Mouse (Mus musculus) forebrain, postnatal 0 days (tissue): ENCODE measurements around the gene Notch1. TPM values are rescaled to one million over a fixed set of nuclear protein-coding genes. Genes with fewer than 3 reads are reported as not detected.

Source experiments
- ATAC-seq: fragments of 200-750 bp; cut with Nextera tagmentation; 2 replicates; pipeline ENCODE4 v1.8.0; 2017; ENCODE audit warnings: mild to moderate bottlenecking, moderate library complexity
- DNase-seq: peaks from one replicate; pipeline ENCODE4 v3.0.0-alpha.2; 2015
- H3K27ac ChIP-seq: fragments of 300-500 bp; sonication (generic); 2 replicates; pipeline ENCODE4 v1.5.1; 2014; ENCODE audit warnings: low read depth, mild to moderate bottlenecking, antibody characterized with exemption, low read length, moderate library complexity, mixed read lengths
- H3K27me3 ChIP-seq: fragments of 300-500 bp; sonication (generic); 2 replicates; pipeline ENCODE4 v1.6.1; 2014; ENCODE audit warnings: mild to moderate bottlenecking, low read length, mixed read lengths; ENCODE audit not compliant: insufficient read depth
- H3K36me3 ChIP-seq: fragments of 300-500 bp; sonication (generic); 2 replicates; pipeline ENCODE4 v1.6.1; 2014; ENCODE audit warnings: mild to moderate bottlenecking, moderate library complexity; ENCODE audit not compliant: insufficient read depth
- H3K4me1 ChIP-seq: fragments of 300-500 bp; sonication (generic); 2 replicates; pipeline ENCODE4 v1.6.1; 2014; ENCODE audit warnings: antibody characterized with exemption; ENCODE audit not compliant: insufficient read depth
- H3K4me2 ChIP-seq: fragments of 300-500 bp; sonication (generic); 2 replicates; pipeline ENCODE4 v1.6.1; 2014; ENCODE audit warnings: low read depth, mild to moderate bottlenecking, moderate library complexity
- H3K4me3 ChIP-seq: fragments of 300-500 bp; sonication (generic); 2 replicates; pipeline ENCODE4 v1.5.1; 2014; ENCODE audit warnings: low read depth, low read length, mixed read lengths
- H3K9ac ChIP-seq: fragments of 300-500 bp; sonication (generic); 2 replicates; pipeline ENCODE4 v1.6.1; 2014; ENCODE audit warnings: mild to moderate bottlenecking
- H3K9me3 ChIP-seq: fragments of 300-500 bp; sonication (generic); 2 replicates; pipeline ENCODE4 v1.6.1; 2016; ENCODE audit warnings: low read length
- CTCF ChIP-seq: sonication (generic); IDR thresholded peaks from 2 replicates; pipeline ENCODE4 v1.5.1; 2016; ENCODE audit warnings: antibody characterized with exemption, control low read depth, low read depth
- WGBS: fragments of 180-500 bp; shearing (Covaris S2); extraction: QIAGEN DNeasy Blood & Tissue Kit; methylation state at CpG from one replicate; pipeline ENCODE4 v1.1.7; 2014; 5-methylcytosine and 5-hydroxymethylcytosine counted together
- polyA plus RNA-seq: library from polyadenylated mRNA; unstranded; fragments of >200 nt; fragmentation: Nextera tagmentation; extraction: Ambion mirVana; gene quantifications from 2 replicates; pipeline ENCODE4 v1.2.1, GENCODE M21; 2015
- total RNA-seq: library from RNA; depleted of rRNA; stranded (reverse); fragments of >200 nt; gene quantifications from 2 replicates; pipeline ENCODE4 v1.2.3, GENCODE M21; 2014

Gene Notch1
- total and polyA plus RNA-seq, 2 experiments from 2014 or later, result 6.8 to 38.7 TPM

- DNase-seq (no peak), ATAC-seq (no peak)
- Histone ChIP-seq H3K4me3 (no peak overlapping the region), H3K9me3 (no peaks in the 10 kb centered on the region), H3K27me3 (no peaks in the 10 kb centered on the region), H3K36me3 (peaks cover 45% of the 10 kb centered on the region), H3K4me1 (peaks cover 19% of the 10 kb centered on the region), H3K4me2 (no peak overlapping the region), H3K27ac (no peak overlapping the region), H3K9ac (no peak overlapping the region)
- no peak for TF ChIP-seq CTCF
- WGBS, result 40% methylated on average over 5 of the region's 5 CpGs
Observed at GRCm38 (mm10) chr2:26441688-26442087, 74.8 kb downstream of the Notch1 start.

GRCm38 (mm10) chr2:26441261-26441660 is 75.2 kb downstream of the Notch1 start:
- DNase-seq, result no peak
- Histone ChIP-seq H3K4me3 (no peak overlapping the region), H3K27ac (no peak overlapping the region), H3K4me2 (no peak overlapping the region), H3K36me3 (peaks cover 45% of the 10 kb centered on the region), H3K9me3 (no peaks in the 10 kb centered on the region), H3K4me1 (peaks cover 16% of the 10 kb centered on the region), H3K27me3 (no peaks in the 10 kb centered on the region), H3K9ac (no peak overlapping the region)
- no peak for ATAC-seq
- 95% methylated on average over 4 of the region's 4 CpGs for WGBS
- no peak for TF ChIP-seq CTCF

- ATAC-seq, result no peak
- Histone ChIP-seq H3K9ac (no peak overlapping the region), H3K27me3 (no peaks in the 10 kb centered on the region), H3K4me3 (no peak overlapping the region), H3K36me3 (peaks cover 60% of the 10 kb centered on the region), H3K9me3 (no peaks in the 10 kb centered on the region), H3K4me1 (peaks cover 16% of the 10 kb centered on the region), H3K4me2 (no peak overlapping the region), H3K27ac (no peak overlapping the region)
- no peak for DNase-seq
- no peak for TF ChIP-seq CTCF
- WGBS, result 92% methylated on average over 6 of the region's 6 CpGs
Observed at GRCm38 (mm10) chr2:26439671-26440070, 76.8 kb downstream of the Notch1 start.

- no peak for ATAC-seq
Observed at GRCm38 (mm10) chr2:26438373-26438772, 78.1 kb downstream of the Notch1 start.

GRCm38 (mm10) chr2:26437221-26437620 is 79.2 kb downstream of the Notch1 start:
- TF ChIP-seq CTCF, result no peak
- Histone ChIP-seq H3K9ac (no peak overlapping the region), H3K4me1 (no peaks in the 10 kb centered on the region), H3K27me3 (no peaks in the 10 kb centered on the region), H3K36me3 (peaks cover 80% of the 10 kb centered on the region), H3K9me3 (no peaks in the 10 kb centered on the region), H3K4me3 (no peak overlapping the region), H3K4me2 (no peak overlapping the region), H3K27ac (no peak overlapping the region)
- ATAC-seq, result no peak
- no peak for DNase-seq
- 72% methylated on average over 4 of the region's 4 CpGs for WGBS

More at GRCm38 (mm10) chr2:26438373-26438772, 78.1 kb downstream of the Notch1 start:
- H3K36me3 ChIP-seq, result peaks cover 71% of the 10 kb centered on the region
- no peak for DNase-seq
- no peak overlapping the region for H3K27ac ChIP-seq
- 0 out of 2 replicates have a peak overlapping the region, but pooled peaks have one; percentile 18 for H3K9ac ChIP-seq
- no peak for TF ChIP-seq CTCF
- H3K27me3 ChIP-seq, result no peaks in the 10 kb centered on the region
- H3K4me1 ChIP-seq, result peaks cover 4% of the 10 kb centered on the region
- H3K4me2 ChIP-seq, result no peak overlapping the region
- no peak overlapping the region for H3K4me3 ChIP-seq
- WGBS, result 89% methylated on average over 7 of the region's 7 CpGs
- H3K9me3 ChIP-seq, result no peaks in the 10 kb centered on the region

- Histone ChIP-seq H3K4me3 (no peak overlapping the region), H3K36me3 (peaks cover 79% of the 10 kb centered on the region), H3K9ac (no peak overlapping the region), H3K4me1 (no peaks in the 10 kb centered on the region), H3K4me2 (no peak overlapping the region), H3K27me3 (no peaks in the 10 kb centered on the region), H3K9me3 (no peaks in the 10 kb centered on the region), H3K27ac (no peak overlapping the region)
- no peak for TF ChIP-seq CTCF
- 94% methylated on average over 7 of the region's 7 CpGs for WGBS
- DNase-seq (no peak), ATAC-seq (no peak)
Observed at GRCm38 (mm10) chr2:26434791-26435572, 81.5 kb downstream of the Notch1 start.

GRCm38 (mm10) chr2:26429851-26430250 is 86.6 kb downstream of the Notch1 start:
- Histone ChIP-seq H3K36me3 (peaks cover 89% of the 10 kb centered on the region), H3K27ac (no peak overlapping the region), H3K9me3 (no peaks in the 10 kb centered on the region), H3K27me3 (no peaks in the 10 kb centered on the region), H3K4me1 (no peaks in the 10 kb centered on the region), H3K4me3 (no peak overlapping the region), H3K9ac (no peak overlapping the region), H3K4me2 (no peak overlapping the region)
- ATAC-seq (no peak), DNase-seq (no peak)
- 95% methylated on average over 5 of the region's 5 CpGs for WGBS
- TF ChIP-seq CTCF, result no peak
